Mouse (Mus musculus) CH12.LX (cell line): ENCODE measurements around the gene Slco4a1.

Source experiments
- CHD2 ChIP-seq: IDR thresholded peaks from 2 replicates; pipeline ENCODE4 v1.6.1; 2011; ENCODE audit warnings: low read length, improper control_type of control experiment
- CTCF ChIP-seq, 2 experiments: IDR thresholded peaks in 1 of 2; conservative IDR thresholded peaks in 1 of 2; 2 replicates each; pipeline ENCODE4 v1.5.1; 2011 to 2012; ENCODE audit warnings: low read depth in 2 of 2, low read length in 2 of 2, improper control_type of control experiment in 1 of 2, inconsistent platforms in 1 of 2, mild to moderate bottlenecking in 1 of 2, moderate library complexity in 1 of 2
- ELF1 ChIP-seq: IDR thresholded peaks from 2 replicates; pipeline ENCODE4 v1.6.1; 2014; ENCODE audit warnings: low read depth, mild to moderate bottlenecking, inconsistent platforms, low read length, improper control_type of control experiment
- EP300 ChIP-seq: IDR thresholded peaks from 2 replicates; pipeline ENCODE4 v1.6.1; 2011; ENCODE audit warnings: low read length, improper control_type of control experiment
- GABPA ChIP-seq: IDR thresholded peaks from 2 replicates; pipeline ENCODE4 v1.6.1; 2012; ENCODE audit warnings: low read depth, low read length, improper control_type of control experiment, inconsistent platforms; ENCODE audit not compliant: insufficient replicate concordance
- MAFK ChIP-seq: IDR thresholded peaks from 2 replicates; pipeline ENCODE4 v1.6.1; 2011; ENCODE audit warnings: low read length, improper control_type of control experiment; ENCODE audit not compliant: insufficient replicate concordance
- MXI1 ChIP-seq: IDR thresholded peaks from 2 replicates; pipeline ENCODE4 v1.6.1; 2011; ENCODE audit warnings: mild to moderate bottlenecking, low read depth, low read length, improper control_type of control experiment
- POLR2A ChIP-seq: IDR thresholded peaks from 2 replicates; pipeline ENCODE4 v1.6.1; 2011; ENCODE audit warnings: low read depth, mild to moderate bottlenecking, improper control_type of control experiment, low read length
- POLR2AphosphoS2 ChIP-seq: IDR thresholded peaks from 2 replicates; pipeline ENCODE4 v1.6.1; 2011; ENCODE audit warnings: low read depth, low read length, improper control_type of control experiment
- TBP ChIP-seq: conservative IDR thresholded peaks from 2 replicates; pipeline ENCODE4 v1.6.1; 2011; ENCODE audit warnings: low read depth, low read length, improper control_type of control experiment
- ZNF384 ChIP-seq: IDR thresholded peaks from 2 replicates; pipeline ENCODE4 v1.6.1; 2012; ENCODE audit warnings: low read depth, low read length, improper control_type of control experiment, inconsistent platforms

DNA sequence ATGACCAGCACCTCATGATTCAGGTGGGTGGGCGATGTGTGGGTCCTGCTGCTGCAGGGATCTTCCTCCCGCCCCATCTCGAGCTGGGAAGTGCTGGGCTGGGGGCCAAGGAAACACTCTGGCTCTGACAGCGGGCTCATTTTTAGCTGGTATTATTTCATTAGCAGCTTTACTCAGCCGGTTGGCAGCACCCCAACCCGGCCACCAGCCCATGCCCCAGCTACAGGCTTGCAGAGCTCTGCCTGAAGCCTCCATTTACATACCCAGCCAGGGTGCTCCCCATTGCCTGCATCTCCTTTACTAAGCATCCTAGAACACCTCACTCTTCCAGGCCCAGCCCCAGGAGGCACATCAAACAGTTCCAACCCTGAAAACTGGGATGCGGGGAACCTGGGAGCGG lies 29.0 kb upstream of the Slco4a1 start:
- TF ChIP-seq CHD2 (no peak), TBP (no peak), CTCF (conservative IDR thresholded peaks at IDR 0.05 in 1 of 2, IDR thresholded peaks at IDR 0.05 in 1 of 2; ENCODE audit: low read depth in 2 of 2, low read length in 2 of 2) (no peak), ELF1 (no peak), MXI1 (no peak), POLR2AphosphoS2 (no peak), GABPA (no peak), POLR2A (no peak), EP300 (no peak), MAFK (no peak), ZNF384 (no peak)
